Mouse (Mus musculus) heart, postnatal 0 days (tissue): ENCODE data around the gene Lrrc23. TPM values are rescaled to one million over a fixed set of nuclear protein-coding genes. Genes with fewer than 3 reads are reported as not detected.
A peak's percentile ranks its signal among the peaks of the same experiment; 100 is the strongest.

Source experiments
- ATAC-seq: fragments of 200-750 bp; cut with Nextera tagmentation; 2 replicates; pipeline ENCODE4 v1.8.0; 2017; ENCODE audit warnings: low read depth, moderate number of reproducible peaks, moderate library complexity; ENCODE audit not compliant: insufficient read depth
- DNase-seq: peaks from one replicate; pipeline ENCODE4 v3.0.0-alpha.2; 2016; ENCODE audit warnings: low spot score
- H3K27ac ChIP-seq: fragments of 300-500 bp; sonication (generic); 2 replicates; pipeline ENCODE4 v1.5.1; 2014; ENCODE audit warnings: low read depth, mild to moderate bottlenecking
- H3K27me3 ChIP-seq: fragments of 300-500 bp; sonication (generic); 2 replicates; pipeline ENCODE4 v1.6.1; 2014; ENCODE audit warnings: low read length, mixed read lengths; ENCODE audit not compliant: control insufficient read depth, insufficient read depth
- H3K36me3 ChIP-seq: fragments of 300-500 bp; sonication (generic); replicated peaks from 2 replicates; pipeline ENCODE4 v1.6.1; 2014; ENCODE audit warnings: low read length, mixed read lengths; ENCODE audit not compliant: control insufficient read depth, insufficient read depth
- H3K4me1 ChIP-seq: fragments of 300-500 bp; sonication (generic); 2 replicates; pipeline ENCODE4 v1.6.1; 2014; ENCODE audit warnings: antibody characterized with exemption; ENCODE audit not compliant: control insufficient read depth, insufficient read depth
- H3K4me2 ChIP-seq: fragments of 300-500 bp; sonication (generic); 2 replicates; pipeline ENCODE4 v1.6.1; 2014; ENCODE audit warnings: low read depth, mild to moderate bottlenecking, low read length, moderate library complexity
- H3K4me3 ChIP-seq: fragments of 300-500 bp; sonication (generic); 2 replicates; pipeline ENCODE4 v1.5.1; 2014; ENCODE audit warnings: low read depth, low read length
- H3K9ac ChIP-seq: fragments of 300-500 bp; sonication (generic); replicated peaks from 2 replicates; pipeline ENCODE4 v1.6.1; 2014; ENCODE audit warnings: low read depth, low read length, mixed read lengths
- H3K9me3 ChIP-seq: fragments of 300-500 bp; sonication (generic); replicated peaks from 2 replicates; pipeline ENCODE4 v1.6.1; 2016; ENCODE audit warnings: low read length; ENCODE audit not compliant: control insufficient read depth
- CTCF ChIP-seq: IDR thresholded peaks from 2 replicates; pipeline ENCODE4 v1.5.1; 2016; ENCODE audit warnings: antibody characterized with exemption, control low read depth, low read depth
- EP300 ChIP-seq: IDR thresholded peaks from 2 replicates; pipeline ENCODE4 v1.6.1; 2016; ENCODE audit warnings: antibody characterized with exemption, low read depth
- WGBS: fragments of 180-500 bp; shearing (Covaris S2); extraction: QIAGEN DNeasy Blood & Tissue Kit; methylation state at CpG from one replicate; pipeline ENCODE4 v1.1.7; 2014; 5-methylcytosine and 5-hydroxymethylcytosine counted together
- polyA plus RNA-seq: library from polyadenylated mRNA; unstranded; fragments of >200 nt; fragmentation: Nextera tagmentation; extraction: Ambion mirVana; gene quantifications from 2 replicates; pipeline ENCODE4 v1.2.1, GENCODE M21; 2015
- total RNA-seq: library from RNA; depleted of rRNA; stranded (reverse); fragments of >200 nt; gene quantifications from 2 replicates; pipeline ENCODE4 v1.2.3, GENCODE M21; 2014; ENCODE audit warnings: low replicate concordance; rRNA removed

Lrrc23 gene
- total RNA-seq, result not detected in 2 replicates
- 0.95 TPM in 1 of 2 replicates, not detected in the other for polyA plus RNA-seq

DNA sequence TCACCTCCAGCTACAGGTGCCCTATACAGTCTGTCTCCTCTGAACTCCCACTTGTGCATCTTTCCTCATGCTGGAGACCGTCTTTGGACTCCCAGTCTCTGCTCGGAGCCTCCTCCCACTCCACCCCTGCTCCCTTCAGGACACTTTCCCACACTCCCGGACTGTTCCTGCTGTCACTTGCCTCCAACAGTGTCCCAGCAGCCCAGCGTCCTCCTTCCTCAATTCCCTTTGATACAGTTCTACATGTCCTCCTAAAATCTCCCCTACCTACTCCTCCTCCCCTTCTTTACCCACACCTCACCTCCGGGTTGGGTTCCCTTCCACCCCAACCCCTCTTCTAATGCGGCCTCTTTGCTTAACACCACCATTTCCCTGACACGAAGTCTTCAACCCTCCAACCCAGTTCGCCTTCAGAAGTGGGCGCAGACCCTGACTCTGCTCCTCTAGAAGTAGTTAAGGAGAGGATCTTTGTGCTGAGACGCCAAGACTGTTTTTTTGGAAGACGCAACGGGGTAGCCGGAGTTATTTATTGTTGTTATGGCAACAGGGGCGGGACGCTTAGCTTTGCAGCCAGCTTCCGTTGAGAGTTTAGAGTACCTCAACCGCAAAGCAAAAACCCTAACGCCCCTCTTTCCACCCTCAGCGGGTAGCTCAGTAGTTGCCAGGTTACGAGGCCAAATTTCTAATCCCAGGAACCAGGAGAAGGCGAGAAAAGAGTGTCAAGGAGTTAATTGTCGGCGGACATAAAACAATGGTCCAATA is at the start of gene Lrrc23:
Gene Lrrc23 (minus strand): TSS at position 506 of the 762 bp plus-strand sequence.
- H3K36me3 ChIP-seq, result no peaks in the 10 kb centered on the region
- peak within 1 kb of the TSS; percentile 65 for H3K4me2 ChIP-seq
- TF ChIP-seq CTCF, result no peak
- no peak for TF ChIP-seq EP300
- WGBS, result 2% methylated on average over 23 of the region's 23 CpGs
- no peaks in the 10 kb centered on the region for H3K9me3 ChIP-seq
- peak; percentile 39; the same call in 1 of the 2 replicates for ATAC-seq
- H3K27ac ChIP-seq, result no peak within 1 kb of the TSS
- DNase-seq, result no peak
- H3K4me3 ChIP-seq, result peak within 1 kb of the TSS; percentile 33
- H3K4me1 ChIP-seq, result peaks cover 6% of the 10 kb centered on the region; the same call in 1 of the 2 replicates
- H3K27me3 ChIP-seq, result 0 out of 2 replicates have a peak, but pooled peaks cover 6% of the 10 kb centered on the region
- H3K9ac ChIP-seq, result no peak within 1 kb of the TSS

GRCm38 (mm10) chr6:124828101-124828592 is 48.6 kb upstream of the Lrrc23 start:
- H3K36me3 ChIP-seq, result peaks cover 51% of the 10 kb centered on the region
- peak; percentile 25 for DNase-seq

DNA sequence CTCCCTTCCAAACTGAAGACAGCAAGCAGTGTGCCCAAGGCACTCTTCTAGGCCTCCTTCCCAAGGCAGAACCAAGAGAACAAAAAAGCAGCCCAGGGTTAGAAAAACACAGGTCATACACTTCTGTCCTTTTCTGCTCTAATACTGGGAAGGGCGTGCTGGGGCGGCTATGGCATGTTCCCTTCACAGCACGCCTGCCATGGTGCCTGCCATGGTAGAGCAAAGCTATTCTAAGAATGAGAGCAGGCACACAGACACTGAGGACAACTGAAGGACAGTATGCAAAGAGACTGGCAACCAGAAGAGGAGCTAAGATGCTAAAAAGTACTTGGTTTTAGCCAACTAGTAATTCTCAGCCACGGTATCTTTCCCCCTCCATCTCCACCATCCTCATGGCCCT is 42.5 kb upstream of the Lrrc23 start:
- Histone ChIP-seq H3K27ac (peak overlapping the region; percentile 48), H3K4me3 (no peak overlapping the region)

More at GRCm38 (mm10) chr6:124828101-124828592, 48.6 kb upstream of the Lrrc23 start:
- ATAC-seq, result no peak
- peak overlapping the region; percentile 72 for H3K4me3 ChIP-seq
- TF ChIP-seq CTCF (no peak; the same call in 1 of the 2 replicates), EP300 (no peak)
- no peak overlapping the region for H3K27ac ChIP-seq
- peak overlapping the region; percentile 87 for H3K4me2 ChIP-seq
- 22% methylated on average over 10 of the region's 10 CpGs for WGBS
- H3K27me3 ChIP-seq, result no peaks in the 10 kb centered on the region
- H3K9me3 ChIP-seq, result no peaks in the 10 kb centered on the region
- H3K4me1 ChIP-seq, result peaks cover 18% of the 10 kb centered on the region
- H3K9ac ChIP-seq, result peak overlapping the region; percentile 46

GRCm38 (mm10) chr6:124820891-124821290 is 41.4 kb upstream of the Lrrc23 start:
- Histone ChIP-seq H3K9me3 (no peaks in the 10 kb centered on the region), H3K36me3 (peaks cover 100% of the 10 kb centered on the region), H3K4me3 (no peak overlapping the region), H3K27ac (no peak overlapping the region), H3K9ac (no peak overlapping the region), H3K4me1 (no peaks in the 10 kb centered on the region), H3K4me2 (no peak overlapping the region), H3K27me3 (no peaks in the 10 kb centered on the region)
- 87% methylated on average over 5 of the region's 5 CpGs for WGBS
- ATAC-seq, result no peak
- DNase-seq, result no peak
- TF ChIP-seq CTCF, result no peak
- no peak for TF ChIP-seq EP300

More for the DNA sequence above, 42.5 kb upstream of the Lrrc23 start:
- WGBS, result 61% methylated on average over 4 of the region's 4 CpGs
- Histone ChIP-seq H3K9ac (no peak overlapping the region), H3K4me1 (no peaks in the 10 kb centered on the region), H3K27me3 (no peaks in the 10 kb centered on the region), H3K36me3 (peaks cover 93% of the 10 kb centered on the region), H3K9me3 (no peaks in the 10 kb centered on the region), H3K4me2 (no peak overlapping the region)
- peak; percentile 62 for ATAC-seq
- no peak for TF ChIP-seq EP300
- no peak for TF ChIP-seq CTCF
- DNase-seq, result peak; percentile 19

- H3K36me3 ChIP-seq, result peaks cover 79% of the 10 kb centered on the region
- 82% methylated on average over 8 of the region's 8 CpGs for WGBS
- no peak overlapping the region for H3K27ac ChIP-seq
Measured at GRCm38 (mm10) chr6:124817971-124818370, 38.4 kb upstream of the Lrrc23 start.

More at GRCm38 (mm10) chr6:124817971-124818370, 38.4 kb upstream of the Lrrc23 start:
- H3K27me3 ChIP-seq, result no peaks in the 10 kb centered on the region
- no peak for TF ChIP-seq EP300
- no peak for TF ChIP-seq CTCF
- H3K4me3 ChIP-seq, result no peak overlapping the region
- 0 out of 2 replicates have a peak, but pooled peaks cover 6% of the 10 kb centered on the region for H3K4me1 ChIP-seq
- H3K4me2 ChIP-seq, result no peak overlapping the region
- ATAC-seq (no peak), DNase-seq (no peak)
- no peak overlapping the region for H3K9ac ChIP-seq
- no peaks in the 10 kb centered on the region for H3K9me3 ChIP-seq
